ENCODE assay signal across 8 mouse cellular contexts in the genomic region with DNA sequence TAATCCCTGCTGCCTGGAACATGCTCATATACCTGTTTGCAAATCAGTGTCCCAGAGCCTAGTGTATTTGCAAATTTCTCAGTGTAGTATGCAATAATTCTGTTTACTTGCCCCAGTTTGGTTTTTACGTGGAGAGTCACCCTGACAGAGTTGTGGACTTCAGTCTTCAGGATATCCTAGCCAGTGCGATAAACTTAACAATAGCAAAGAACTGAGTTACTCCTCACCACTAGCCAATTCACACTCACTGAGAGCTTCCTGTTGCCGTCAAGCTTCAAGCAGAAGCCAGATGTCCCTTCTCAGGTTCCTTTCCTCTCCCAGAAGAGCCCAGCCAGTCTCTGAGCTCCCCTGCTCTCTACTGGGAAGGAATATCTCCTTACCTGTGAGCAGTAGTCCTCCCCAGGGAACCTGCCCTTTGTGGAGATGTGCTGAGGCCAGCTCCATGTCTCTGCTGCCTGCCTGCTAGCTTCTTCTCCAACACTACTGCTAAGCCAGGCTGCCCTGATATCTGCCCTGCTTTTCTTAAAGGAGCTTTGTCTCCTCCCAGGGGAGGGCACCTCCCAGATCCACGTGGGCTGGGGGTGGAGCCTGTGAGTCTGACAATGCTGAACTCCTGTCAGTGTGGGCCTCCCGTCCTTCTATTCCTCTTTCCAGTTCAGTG. TPM values are rescaled to one million over a fixed set of nuclear protein-coding genes. Genes with fewer than 3 reads are reported as not detected.
DNase-seq lines count a peak whose midpoint lies in the region; ATAC-seq and TF ChIP-seq lines count a peak whose summit lies in the region.
"Not testable (repeated sequence)": the region's sequence is repeated elsewhere in the genome, so short reads cannot be mapped to it uniquely, and the experiment has no call there.

A gene (minus strand): TSS at position 513 of the 661 bp plus-strand sequence.

- H3K27me3 ChIP-seq in CH12.LX (replicated peaks); lung, embryonic 14.5 days (ENCODE audit: insufficient read depth, low read length): not testable (repeated sequence)

- peak within 1 kb of the TSS; percentile 3; the same call in 1 of the 2 replicates for H3K9ac ChIP-seq in CH12.LX (ENCODE audit: insufficient read depth, low read depth)
- not testable (repeated sequence) for H3K9ac ChIP-seq in lung, embryonic 14.5 days

- peak within 1 kb of the TSS; percentile 37 for H3K4me2 ChIP-seq in CH12.LX (ENCODE audit: insufficient read depth, low read depth, poor library complexity, severe bottlenecking)
- not testable (repeated sequence) for H3K4me2 ChIP-seq in lung, embryonic 14.5 days

- in situ Hi-C loops in CH12.LX (cut with MboI; ENCODE audit: low pct_ligation_motif_present, low pct_unique_long_range_greater_than_20kb, low sequenced_read_pairs): loop anchor here (5.0 kb wide), 1 partner anchor 45 kb away; no protein-coding TSS in a partner anchor

- not testable (repeated sequence) for H3K79me2 ChIP-seq in CH12.LX (replicated peaks; ENCODE audit: control insufficient read depth, extremely low read depth, insufficient read depth, poor library complexity, severe bottlenecking)

- H3K36me3 ChIP-seq in CH12.LX (replicated peaks in 1 of 2; ENCODE audit: control insufficient read depth in 1 of 2, insufficient read depth in 1 of 2, low read length in 1 of 2): peaks cover 0 to 14% of the 10 kb centered on the region in 2 experiments
- H3K36me3 ChIP-seq in lung, embryonic 14.5 days (ENCODE audit: insufficient read depth): not testable (repeated sequence)

- peak; percentile 80 for ATAC-seq in lung, embryonic 14.5 days (ENCODE audit: insufficient read depth)
- ATAC-seq in neutrophil, adult 5-6 weeks (ENCODE audit: extremely low read depth, insufficient number of reproducible peaks, low FRiP score, poor library complexity, severe bottlenecking): peak; percentile 88

- TF ChIP-seq EP300 in CH12.LX (IDR thresholded peaks at IDR 0.05; ENCODE audit: low read length): not testable (repeated sequence)

- DNase-seq in CH12.LX (ENCODE audit: extremely low read depth): peak; percentile 90
- peak; percentile 62 for DNase-seq in gastrocnemius, adult 2 months
- peak; percentile 48 to 56 for DNase-seq in heart, postnatal 36 days
- DNase-seq in kidney, postnatal 36 days: peak; percentile 88 to 89
- DNase-seq in lung, embryonic 14.5 days: peak; percentile 54
- peak; percentile 11 for DNase-seq in telencephalon, adult 2 months (ENCODE audit: low read depth, low spot score)

- WGBS in lung, embryonic 14.5 days: 16% methylated on average over 5 of the region's 5 CpGs

- peak; percentile 60; the same call in 1 of the 2 replicates for TF ChIP-seq POLR2A in CH12.LX (IDR thresholded peaks at IDR 0.05; ENCODE audit: low read depth, low read length)
- TF ChIP-seq POLR2A in bone marrow macrophage, adult 2 months (IDR thresholded peaks at IDR 0.05; ENCODE audit: borderline replicate concordance, low read depth, low read length): not testable (repeated sequence)

- TF ChIP-seq RAD21 in CH12.LX (IDR thresholded peaks at IDR 0.05; ENCODE audit: low read depth, low read length): not testable (repeated sequence)

- dilution Hi-C loops in CH12.LX (cut with MboI; ENCODE audit: extremely low pct_ligation_motif_present, extremely low pct_unique_long_range_greater_than_20kb, low sequenced_read_pairs): not testable (repeated sequence)

- intact Hi-C loops in gastrocnemius, adult 2 months (cut with DNase I): loop anchor here (5.0 kb wide), 1 partner anchor 60 kb away; a partner anchor contains a TSS
- intact Hi-C loops in heart, postnatal 36 days (cut with DNase I): not testable (repeated sequence)

- H3K4me1 ChIP-seq in CH12.LX (ENCODE audit: control insufficient read depth in 1 of 2, insufficient read depth in 2 of 2): peaks cover 4 to 32% of the 10 kb centered on the region in 2 experiments; a peak in 2 of 4 replicates
- H3K4me1 ChIP-seq in bone marrow macrophage, adult 2 months (ENCODE audit: control insufficient read depth, insufficient read depth, low read length); lung, embryonic 14.5 days (ENCODE audit: insufficient read depth): not testable (repeated sequence)

- peak within 1 kb of the TSS; percentile 29 to 40 (median 30) for H3K4me3 ChIP-seq in CH12.LX (replicated peaks in 1 of 3; ENCODE audit: low read depth in 2 of 3, low read length in 2 of 3, poor library complexity in 1 of 3)
- peak within 1 kb of the TSS; percentile 43 for H3K4me3 ChIP-seq in bone marrow macrophage, adult 2 months (ENCODE audit: insufficient read depth, low read length)
- H3K4me3 ChIP-seq in gastrocnemius, adult 2 months: peak within 1 kb of the TSS; percentile 66
- not testable (repeated sequence) for H3K4me3 ChIP-seq in lung, embryonic 14.5 days (ENCODE audit: low read depth, low read length)

- H3K9me3 ChIP-seq in CH12.LX (replicated peaks; ENCODE audit: low read length); lung, embryonic 14.5 days (ENCODE audit: low read depth, low read length): not testable (repeated sequence)

- H3K27ac ChIP-seq in CH12.LX (ENCODE audit: insufficient read depth, low read depth); lung, embryonic 14.5 days (ENCODE audit: low read depth): not testable (repeated sequence)
- H3K27ac ChIP-seq in bone marrow macrophage, adult 2 months (ENCODE audit: insufficient read depth, low read depth, low read length): peak within 1 kb of the TSS; percentile 17; the same call in 1 of the 2 replicates
- H3K27ac ChIP-seq in gastrocnemius, adult 2 months: peak within 1 kb of the TSS; percentile 81

- not testable (repeated sequence) for TF ChIP-seq CTCF in CH12.LX (conservative IDR thresholded peaks at IDR 0.05 in 1 of 2, IDR thresholded peaks at IDR 0.05 in 1 of 2; ENCODE audit: low read depth in 2 of 2, low read length in 2 of 2); bone marrow macrophage, adult 2 months (IDR thresholded peaks at IDR 0.05; ENCODE audit: low read depth, low read length); gastrocnemius, adult 2 months (IDR thresholded peaks at IDR 0.05); lung, embryonic 14.5 days (IDR thresholded peaks at IDR 0.05; ENCODE audit: low read depth)

TF ChIP-seq in CH12.LX, 34 proteins besides CTCF, POLR2A, EP300 and RAD21:
- peak; percentile 16; the same call in 1 of the 2 replicates for TF ChIP-seq TCF12 (IDR thresholded peaks at IDR 0.05; ENCODE audit: low read depth, low read length)
- peak; percentile 5; the same call in 1 of the 2 replicates for TF ChIP-seq SMC3 (IDR thresholded peaks at IDR 0.05; ENCODE audit: low read depth, low read length)
- TF ChIP-seq SIN3A (IDR thresholded peaks at IDR 0.05; ENCODE audit: low read length): peak; percentile 56; the same call in 1 of the 2 replicates
- TF ChIP-seq TBP (conservative IDR thresholded peaks at IDR 0.05; ENCODE audit: low read depth, low read length): peak; percentile 48; the same call in 1 of the 2 replicates
- TF ChIP-seq USF1 (IDR thresholded peaks at IDR 0.05; ENCODE audit: low read depth, low read length): peak; percentile 51
- TF ChIP-seq NELFE (IDR thresholded peaks at IDR 0.05; ENCODE audit: low read depth, low read length): 0 out of 2 replicates have a peak, but pooled peaks have one; percentile 11
- TF ChIP-seq MXI1 (IDR thresholded peaks at IDR 0.05; ENCODE audit: low read depth, low read length): peak; percentile 65; the same call in 1 of the 2 replicates
- TF ChIP-seq MAX (IDR thresholded peaks at IDR 0.05; ENCODE audit: low read length): peak; percentile 33

RNA-seq across cellular contexts. Expression of the gene that starts here (rescaled TPM):
- total RNA-seq in CH12.LX (2012; rRNA removed) (3.1 TPM in 2 replicates), CH12.LX (2014; rRNA removed) (4.7 and 5.9 TPM in 2 replicates)
- polyA plus RNA-seq in CH12.LX (2012; ENCODE audit: insufficient read length, low read depth): 19.2 and 25.1 TPM in 2 replicates
- 20.1 and 21.5 TPM in 2 replicates for polyA plus RNA-seq in bone marrow macrophage, adult 2 months (2012; ENCODE audit: insufficient read depth, insufficient read length, missing spikeins)
- total RNA-seq in gastrocnemius, adult 2 months (2021): 1 to 10 TPM; 4.0 to 6.2 TPM
- total RNA-seq in heart, postnatal 36 days (2021): 10 to 100 TPM; 12.0 to 15.8 TPM
- 2.3 and 2.7 TPM in 2 replicates for polyA plus RNA-seq in lung, embryonic 14.5 days (2014; fragmentation: Nextera tagmentation; extraction: Ambion mirVana)
- total RNA-seq in neutrophil, adult 5-6 weeks (2017): 74.9 and 85.3 TPM in 2 replicates

Comparison
In these comparisons a context has a peak if more than half of its experiments do, and no peak if none do; other contexts are left out.
1. DNase-seq: peak in every context shown above with its lines; median percentile 90 in CH12.LX; 88 in kidney, postnatal 36 days; 62 in gastrocnemius, adult 2 months; 54 in lung, embryonic 14.5 days; 52 in heart, postnatal 36 days; 11 in telencephalon, adult 2 months.